Mouse (Mus musculus) limb, embryonic 14.5 days (tissue): ENCODE measurements around the gene Elovl7. TPM values are rescaled to one million over a fixed set of nuclear protein-coding genes. Genes with fewer than 3 reads are reported as not detected.

ENCODE experiments used
- ATAC-seq: fragments of 200-750 bp; cut with Nextera tagmentation; 2 replicates; pipeline ENCODE4 v1.8.0; 2017; ENCODE audit warnings: low read depth, moderate number of reproducible peaks, moderate TSS enrichment; ENCODE audit not compliant: low FRiP score
- DNase-seq: peaks from one replicate; pipeline ENCODE4 v3.0.0-alpha.2; 2015; ENCODE audit warnings: low spot score
- H3K27ac ChIP-seq: fragments of 300-500 bp; sonication (generic); replicated peaks from 2 replicates; pipeline ENCODE4 v1.5.1; 2014; ENCODE audit warnings: low read depth, mild to moderate bottlenecking, low read length, moderate library complexity, mixed read lengths
- H3K27me3 ChIP-seq: fragments of 300-500 bp; sonication (generic); 2 replicates; pipeline ENCODE4 v1.6.1; 2014; ENCODE audit warnings: low read length, mixed read lengths; ENCODE audit not compliant: control insufficient read depth, insufficient read depth
- H3K36me3 ChIP-seq: fragments of 300-500 bp; sonication (generic); 2 replicates; pipeline ENCODE4 v1.6.1; 2014; ENCODE audit warnings: mild to moderate bottlenecking, low read length, moderate library complexity, mixed read lengths; ENCODE audit not compliant: control insufficient read depth, insufficient read depth
- H3K4me1 ChIP-seq: fragments of 300-500 bp; sonication (generic); 2 replicates; pipeline ENCODE4 v1.6.1; 2014; ENCODE audit warnings: antibody characterized with exemption, low read length, mixed read lengths; ENCODE audit not compliant: control insufficient read depth, insufficient read depth
- H3K4me2 ChIP-seq: fragments of 300-500 bp; sonication (generic); replicated peaks from 2 replicates; pipeline ENCODE4 v1.6.1; 2014; ENCODE audit warnings: low read depth, mild to moderate bottlenecking, low read length, moderate library complexity; ENCODE audit not compliant: severe bottlenecking
- H3K4me3 ChIP-seq: fragments of 300-500 bp; sonication (generic); replicated peaks from 2 replicates; pipeline ENCODE4 v1.5.1; 2014; ENCODE audit warnings: low read length
- H3K9ac ChIP-seq: fragments of 300-500 bp; sonication (generic); 2 replicates; pipeline ENCODE4 v1.6.1; 2014; ENCODE audit warnings: mild to moderate bottlenecking, low read depth, low read length, moderate library complexity; ENCODE audit not compliant: severe bottlenecking
- H3K9me3 ChIP-seq: fragments of 300-500 bp; sonication (generic); 2 replicates; pipeline ENCODE4 v1.6.1; 2016; ENCODE audit warnings: low read length; ENCODE audit not compliant: control insufficient read depth
- POLR2A ChIP-seq: fragments of 200-500 bp; IDR thresholded peaks from 2 replicates; pipeline ENCODE4 v1.8.0; 2012; ENCODE audit warnings: inconsistent platforms, mild to moderate bottlenecking, moderate library complexity, borderline replicate concordance; ENCODE audit not compliant: insufficient read depth, insufficient read length; ENCODE audit errors: extremely low read depth
- WGBS: fragments of 180-500 bp; shearing (Covaris S2); extraction: QIAGEN DNeasy Blood & Tissue Kit; methylation state at CpG from one replicate; pipeline ENCODE4 v1.1.7; 2014; 5-methylcytosine and 5-hydroxymethylcytosine counted together
- polyA plus RNA-seq, 2 experiments: library from polyadenylated mRNA; depleted of rRNA in 1 of 2; stranded (reverse) in 1 of 2; unstranded in 1 of 2; fragments of >200 nt; fragmentation: Nextera tagmentation in 1 of 2; extraction: Ambion mirVana in 1 of 2; gene quantifications; 2 replicates each; pipeline versions ENCODE4 v1.2.1 to v1.2.3; 2012 to 2014

Elovl7 gene
- polyA plus RNA-seq, 2 experiments = 1.4 to 4.8 TPM

DNA sequence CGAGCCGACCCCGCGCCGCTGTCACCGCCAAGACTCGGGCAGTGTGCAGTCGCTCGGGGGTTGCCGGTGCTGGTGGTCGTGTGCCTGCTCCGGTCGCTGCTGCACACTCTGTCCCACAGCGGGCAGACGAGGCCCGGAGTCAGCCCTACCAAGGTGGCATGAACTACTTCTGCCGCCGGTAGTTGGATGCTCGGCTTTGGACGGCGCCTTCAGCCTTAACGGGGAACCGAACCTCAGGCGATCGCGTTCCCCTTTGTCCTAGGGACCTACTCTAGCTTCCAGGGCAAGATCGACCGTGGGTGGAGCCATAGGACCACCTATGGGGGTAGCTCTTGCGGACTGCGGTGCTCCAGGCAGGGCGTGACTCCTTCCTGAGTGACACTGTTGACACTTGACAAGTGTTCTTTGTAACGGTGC is 102.3 kb downstream of the Elovl7 start:
- Histone ChIP-seq H3K27me3 (no peaks in the 10 kb centered on the region), H3K36me3 (no peaks in the 10 kb centered on the region), H3K9me3 (no peaks in the 10 kb centered on the region), H3K4me2 (peak overlapping the region; percentile 92), H3K27ac (no peak overlapping the region), H3K4me1 (peaks cover 10% of the 10 kb centered on the region; the same call in 1 of the 2 replicates), H3K4me3 (peak overlapping the region; percentile 68), H3K9ac (peak overlapping the region; percentile 67)
- 0% methylated on average over 32 of the region's 32 CpGs for WGBS
- ATAC-seq = peak; percentile 59
- no peak for DNase-seq
- TF ChIP-seq POLR2A = no peak

DNA sequence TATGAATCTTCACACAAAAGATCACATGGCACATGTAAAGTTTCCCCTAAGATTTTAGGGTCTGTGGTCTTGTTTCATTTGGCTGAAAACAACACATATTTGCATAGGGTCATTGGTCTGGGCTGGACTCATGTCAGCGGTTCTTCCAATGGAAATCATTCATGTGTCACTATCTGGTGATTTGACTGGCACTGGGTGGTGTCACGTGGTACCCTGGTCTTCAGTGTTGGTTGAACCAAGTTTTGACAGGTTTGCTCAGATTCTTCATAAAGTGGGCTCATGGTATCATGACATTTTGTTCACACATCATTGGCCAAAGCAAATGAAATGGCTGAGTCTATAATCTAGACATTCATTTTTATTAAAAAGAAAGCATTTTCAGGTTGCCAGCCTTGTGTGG is 103.2 kb downstream of the Elovl7 start:
- ATAC-seq = no peak
- no peak for TF ChIP-seq POLR2A
- 88% methylated on average over 2 of the region's 2 CpGs for WGBS

DNA sequence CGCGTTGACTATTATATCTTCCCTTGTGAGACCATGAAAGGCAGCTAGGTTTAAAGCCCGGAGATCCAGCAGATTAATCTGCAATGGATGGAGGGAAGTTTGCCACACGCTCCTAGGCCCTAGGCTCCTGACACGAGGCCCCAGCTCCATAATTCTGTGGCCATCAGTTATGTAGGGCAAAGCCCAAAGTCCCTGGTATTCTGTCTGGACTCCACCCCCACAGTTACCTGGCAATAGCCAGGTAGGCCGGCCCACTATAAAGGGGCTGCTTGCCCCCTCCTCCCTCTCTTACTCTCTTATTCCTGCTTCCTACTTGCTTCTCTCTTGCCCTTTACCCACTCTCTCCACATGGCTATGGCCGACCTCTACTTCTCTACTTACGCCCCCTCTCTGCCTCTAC is 104.8 kb downstream of the Elovl7 start:
- peaks cover 1% of the 10 kb centered on the region; the same call in 1 of the 2 replicates for H3K36me3 ChIP-seq
- peaks cover 10% of the 10 kb centered on the region; the same call in 1 of the 2 replicates for H3K4me1 ChIP-seq
- H3K27ac ChIP-seq = no peak overlapping the region
- no peaks in the 10 kb centered on the region for H3K27me3 ChIP-seq
- H3K9me3 ChIP-seq = no peaks in the 10 kb centered on the region
- ATAC-seq (no peak), DNase-seq (no peak)
- no peak overlapping the region for H3K9ac ChIP-seq
- H3K4me3 ChIP-seq = no peak overlapping the region
- WGBS = 94% methylated on average over 8 of the region's 8 CpGs
- TF ChIP-seq POLR2A = no peak
- H3K4me2 ChIP-seq = no peak overlapping the region

More for the DNA sequence above, 103.2 kb downstream of the Elovl7 start:
- Histone ChIP-seq H3K4me3 (peak overlapping the region; percentile 68; the same call in 1 of the 2 replicates), H3K9ac (no peak overlapping the region), H3K4me2 (peak overlapping the region; percentile 92), H3K4me1 (peaks cover 10% of the 10 kb centered on the region; the same call in 1 of the 2 replicates), H3K36me3 (no peaks in the 10 kb centered on the region), H3K27me3 (no peaks in the 10 kb centered on the region), H3K27ac (no peak overlapping the region), H3K9me3 (no peaks in the 10 kb centered on the region)
- DNase-seq = no peak

DNA sequence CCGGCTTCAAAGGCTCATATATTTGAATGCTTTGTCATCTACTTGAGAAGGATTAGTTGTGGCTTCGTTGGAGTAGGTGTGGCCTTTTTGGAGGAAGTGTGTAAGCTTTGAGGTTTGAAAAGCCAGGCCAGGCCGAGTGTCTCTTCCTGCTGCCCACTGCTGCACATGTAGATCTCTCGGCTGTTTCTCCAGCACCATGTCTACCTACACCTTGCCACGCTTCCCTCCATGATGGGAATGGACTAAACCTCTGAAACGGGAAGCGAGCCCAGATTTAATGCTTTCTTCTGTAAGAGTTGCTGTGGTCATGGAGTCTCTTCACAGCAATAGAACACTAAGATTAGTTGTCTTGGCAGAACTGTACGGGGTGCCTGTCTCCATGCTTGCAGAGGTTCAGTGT is 106.0 kb downstream of the Elovl7 start:
- no peak overlapping the region for H3K9ac ChIP-seq
- H3K4me2 ChIP-seq = no peak overlapping the region
- WGBS = 96% methylated on average over 8 of the region's 8 CpGs
- no peaks in the 10 kb centered on the region for H3K9me3 ChIP-seq
- no peak overlapping the region for H3K4me3 ChIP-seq
- ATAC-seq (no peak), DNase-seq (no peak)
- peaks cover 10% of the 10 kb centered on the region; the same call in 1 of the 2 replicates for H3K4me1 ChIP-seq
- H3K27me3 ChIP-seq = no peaks in the 10 kb centered on the region
- peaks cover 12% of the 10 kb centered on the region; the same call in 1 of the 2 replicates for H3K36me3 ChIP-seq
- no peak for TF ChIP-seq POLR2A
- no peak overlapping the region for H3K27ac ChIP-seq

DNA sequence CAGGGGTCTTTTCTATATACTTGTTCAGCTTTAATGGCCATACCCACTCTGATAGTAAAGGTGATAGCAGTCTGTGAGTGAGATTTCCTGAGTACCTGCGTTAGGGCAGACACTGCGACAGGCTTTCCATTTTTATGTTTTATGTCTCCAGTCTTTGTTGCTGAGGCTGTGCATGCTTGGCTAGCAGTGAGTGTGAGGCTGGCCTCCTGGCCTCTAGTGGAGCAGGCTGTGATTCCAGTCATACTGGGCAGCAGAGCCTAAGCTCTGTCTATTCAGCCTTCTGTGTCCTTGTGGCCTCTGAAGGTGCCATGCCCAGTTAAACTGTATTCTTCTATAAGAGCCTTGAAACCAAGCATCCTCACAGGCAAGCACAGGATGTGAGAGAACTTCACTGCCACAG is 108.3 kb downstream of the Elovl7 start:
- Histone ChIP-seq H3K4me2 (no peak overlapping the region), H3K9me3 (no peaks in the 10 kb centered on the region), H3K9ac (no peak overlapping the region), H3K4me3 (no peak overlapping the region), H3K27me3 (no peaks in the 10 kb centered on the region), H3K27ac (no peak overlapping the region), H3K36me3 (peaks cover 15% of the 10 kb centered on the region; the same call in 1 of the 2 replicates), H3K4me1 (0 out of 2 replicates have a peak, but pooled peaks cover 2% of the 10 kb centered on the region)
- WGBS = 75% methylated on average over 2 of the region's 2 CpGs
- ATAC-seq = no peak
- DNase-seq = no peak
- no peak for TF ChIP-seq POLR2A
